Mouse (Mus musculus) cerebellum, adult 11 months (tissue): ENCODE measurements around the gene Srgn.
"Not testable (repeated sequence)": the region's sequence is repeated elsewhere in the genome, so short reads cannot be mapped to it uniquely, and the experiment has no call there.

ENCODE experiments used
- DNase-seq: peaks from one replicate; pipeline ENCODE4 v3.0.0; 2022

Gene Srgn

DNA sequence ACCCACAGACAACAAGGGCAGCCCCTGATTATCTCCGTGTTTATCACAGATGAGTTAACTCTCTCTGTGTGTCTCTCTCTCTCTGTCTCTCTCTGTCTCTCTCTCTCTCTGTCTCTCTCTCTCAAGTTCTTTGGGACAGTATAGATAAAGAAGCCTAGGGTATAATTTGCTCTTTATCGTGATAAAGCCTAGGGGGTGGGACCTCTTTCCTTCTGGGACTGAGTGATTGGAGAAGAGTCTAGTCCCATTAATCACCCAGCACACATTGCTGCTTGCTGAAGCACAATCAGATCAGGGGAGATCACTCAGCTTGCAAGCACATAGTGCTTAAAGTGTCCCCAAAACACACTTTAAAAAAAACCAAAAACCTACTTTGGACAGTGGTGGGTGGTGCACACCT, 6.3 kb downstream of the Srgn start:
- no peak for DNase-seq

DNA sequence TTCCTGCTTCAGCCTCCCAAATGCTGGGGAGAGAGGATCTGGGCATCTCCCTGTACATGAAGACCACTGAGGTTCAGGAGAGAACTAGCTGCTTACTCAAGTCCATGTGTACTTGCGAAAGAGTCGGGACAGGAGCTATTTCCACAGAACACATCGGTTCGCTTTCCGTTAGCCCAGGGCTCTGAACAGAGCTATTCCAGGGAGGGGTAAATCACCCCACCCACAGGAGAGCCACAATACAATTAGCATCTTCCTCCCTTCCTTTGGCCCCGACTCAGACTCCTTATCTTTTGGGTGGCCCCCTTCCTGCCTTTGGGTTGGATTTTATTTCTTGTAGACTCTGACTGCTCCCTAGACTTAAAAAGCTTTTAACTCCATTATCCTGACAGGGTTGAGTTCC, 9.7 kb downstream of the Srgn start:
- DNase-seq, result no peak

DNA sequence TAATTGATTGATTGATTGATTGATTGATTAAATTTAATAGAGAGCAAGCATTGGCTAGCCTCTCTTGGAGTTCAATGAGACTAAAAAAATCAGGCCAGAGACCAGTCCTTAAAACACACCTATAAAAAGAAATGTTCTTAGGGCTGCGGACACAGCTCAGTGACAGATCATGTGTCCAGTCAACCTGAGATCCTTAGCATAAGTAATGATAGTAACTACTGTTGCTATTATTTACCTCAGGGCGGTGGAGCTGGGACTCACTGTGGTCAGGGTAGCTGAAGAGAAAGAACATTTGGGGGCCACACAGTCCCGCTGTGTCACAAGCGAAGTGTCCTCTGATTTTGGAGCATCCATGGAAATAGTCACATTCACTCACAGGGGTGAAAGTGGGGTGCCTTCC, 14.4 kb downstream of the Srgn start:
- DNase-seq, result no peak

DNA sequence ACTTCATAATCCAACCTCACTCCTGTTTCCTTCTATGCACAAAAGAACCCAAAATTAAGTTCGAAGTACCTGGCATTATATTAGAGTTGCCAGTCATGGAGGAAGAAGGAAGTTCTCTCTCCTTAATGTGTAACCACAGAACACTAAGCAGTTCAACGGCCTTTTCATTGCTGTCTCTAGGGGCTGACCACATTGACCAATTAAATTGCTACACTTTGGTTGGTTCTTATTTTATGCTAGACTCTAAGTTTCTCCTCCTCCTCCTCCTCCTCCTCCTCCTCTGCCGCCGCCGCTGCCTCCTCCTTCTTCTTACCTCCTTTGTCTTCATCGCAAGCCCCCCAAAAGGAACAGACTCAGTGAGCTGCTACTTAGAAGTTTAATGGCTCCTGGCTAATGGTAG, 15.7 kb downstream of the Srgn start:
- no peak for DNase-seq

DNA sequence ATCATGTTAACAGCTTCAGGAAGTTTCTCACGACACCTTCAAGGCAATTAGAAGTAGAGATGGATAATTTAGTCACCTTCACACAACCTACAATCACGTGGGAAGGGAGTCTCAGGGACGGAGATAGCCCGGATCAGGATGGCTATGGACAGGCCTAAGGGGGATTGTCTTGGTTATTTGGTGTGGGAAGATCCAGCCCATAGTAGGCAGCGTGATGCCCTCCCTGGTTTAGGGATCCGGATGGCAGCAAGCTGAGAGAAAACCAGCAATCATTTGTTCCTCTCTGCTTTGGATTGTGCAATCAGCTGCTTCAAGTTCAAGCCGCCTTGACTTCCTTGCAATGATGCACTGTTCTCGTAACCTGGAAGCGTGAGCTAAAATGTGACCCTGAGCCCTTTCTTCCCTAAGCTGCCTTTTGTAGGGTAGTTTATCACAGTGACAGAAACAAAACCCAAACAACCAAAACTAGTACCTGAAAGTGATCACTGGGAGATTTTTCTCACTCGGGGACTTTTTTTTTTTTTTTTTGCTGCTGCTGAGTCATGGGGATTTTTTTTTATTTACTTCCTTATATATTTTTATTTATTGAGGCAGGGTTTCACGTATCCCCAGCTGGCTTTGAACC, 18.1 kb downstream of the Srgn start:
- no peak for DNase-seq

DNA sequence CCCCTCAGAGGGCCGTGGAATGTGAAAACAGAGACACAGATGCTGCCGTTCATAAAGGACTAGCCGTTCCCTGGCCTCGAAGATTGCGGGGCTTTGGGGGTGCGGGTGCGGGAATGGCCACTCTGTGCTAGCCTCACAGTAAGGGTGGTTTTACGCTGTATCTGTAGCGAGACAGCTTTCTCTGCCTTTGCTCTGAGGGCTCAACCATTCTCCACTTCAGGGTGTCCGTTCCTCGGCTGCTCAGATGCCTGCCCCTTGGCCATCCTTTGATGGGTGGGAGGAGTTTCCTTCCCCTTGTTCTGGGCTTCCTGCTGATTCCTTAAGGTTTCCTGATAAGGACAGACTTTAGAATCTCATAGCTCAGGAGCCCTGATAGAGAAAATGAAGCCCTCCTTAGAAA, 18.8 kb downstream of the Srgn start:
- DNase-seq, result no peak

DNA sequence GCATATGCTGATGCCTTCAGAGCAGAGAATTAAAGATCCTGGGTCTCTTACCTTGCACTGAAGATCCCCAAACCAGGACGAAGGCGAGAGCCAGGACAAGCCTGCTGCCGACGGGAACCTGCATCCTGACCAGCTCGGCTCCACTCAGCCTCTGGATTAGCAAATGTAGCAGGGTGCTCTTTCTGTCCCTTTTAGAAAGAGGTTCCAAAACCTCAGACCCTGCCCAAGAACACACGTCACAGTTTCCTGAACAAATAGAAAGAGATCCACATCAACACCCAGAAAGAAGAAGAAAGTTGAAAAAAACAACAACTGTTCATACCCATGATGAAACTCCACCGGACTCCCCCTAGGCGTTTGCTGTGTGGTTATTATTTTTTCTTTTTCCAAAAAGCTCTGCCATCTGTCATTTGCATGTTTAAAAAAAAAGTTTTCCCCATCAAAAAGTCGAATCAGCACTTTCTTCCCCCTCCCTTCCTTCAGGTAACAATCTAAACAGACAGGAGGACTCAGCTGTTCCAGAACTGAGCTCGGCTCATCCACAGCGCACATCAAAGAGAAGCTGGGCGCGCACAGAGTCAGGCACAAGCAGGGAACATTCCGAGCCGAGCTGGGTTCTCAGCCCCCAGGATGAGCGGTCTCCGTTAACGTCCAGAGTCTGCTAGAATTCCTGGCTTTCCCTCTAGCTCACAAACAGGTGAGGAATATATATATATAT, 19.5 kb downstream of the Srgn start:
- no peak for DNase-seq

DNA sequence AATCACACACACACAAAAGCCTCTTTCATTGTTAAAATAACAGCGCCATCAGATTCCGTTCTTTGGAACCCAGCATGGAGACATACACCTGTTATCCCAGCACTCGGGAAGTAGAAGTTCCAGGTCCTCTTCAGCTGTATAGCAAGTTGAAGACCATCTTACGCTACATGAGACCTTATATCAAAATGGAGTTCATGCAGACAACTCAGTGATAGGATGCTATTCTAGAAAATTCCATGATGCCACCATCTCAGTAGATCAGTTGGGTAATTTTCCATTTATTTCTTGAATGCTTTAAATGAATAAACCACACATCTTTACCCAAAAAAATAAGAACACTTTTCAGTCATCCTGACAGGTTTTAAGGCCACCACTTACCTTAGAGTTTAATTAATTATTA, 20.2 kb downstream of the Srgn start:
- no peak for DNase-seq

DNA sequence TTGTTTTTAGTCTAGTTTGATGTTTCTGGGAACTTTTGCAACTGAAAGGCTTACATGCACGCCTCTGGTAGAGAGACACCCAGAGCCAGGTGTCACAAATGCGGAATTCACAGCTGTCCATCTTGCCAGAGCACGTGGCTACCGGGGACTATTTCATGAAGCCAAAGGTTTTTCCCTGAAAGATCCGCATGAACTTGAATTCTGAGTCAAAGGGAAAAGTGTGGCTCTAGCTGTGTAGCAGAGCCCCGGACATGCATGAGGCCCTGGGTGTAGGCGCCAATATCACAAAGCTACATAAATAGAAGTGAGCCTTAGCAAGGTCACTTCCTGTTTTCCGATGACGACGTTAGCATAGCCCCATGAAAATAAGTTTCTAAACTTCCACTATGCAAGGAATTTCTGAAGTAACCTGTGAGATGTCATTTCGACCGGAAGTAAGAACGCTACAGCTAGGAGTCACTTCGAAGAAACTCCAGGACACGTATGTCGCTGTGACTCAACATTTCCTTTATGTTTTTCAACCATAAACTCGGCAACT, 21.2 kb downstream of the Srgn start:
- no peak for DNase-seq

DNA sequence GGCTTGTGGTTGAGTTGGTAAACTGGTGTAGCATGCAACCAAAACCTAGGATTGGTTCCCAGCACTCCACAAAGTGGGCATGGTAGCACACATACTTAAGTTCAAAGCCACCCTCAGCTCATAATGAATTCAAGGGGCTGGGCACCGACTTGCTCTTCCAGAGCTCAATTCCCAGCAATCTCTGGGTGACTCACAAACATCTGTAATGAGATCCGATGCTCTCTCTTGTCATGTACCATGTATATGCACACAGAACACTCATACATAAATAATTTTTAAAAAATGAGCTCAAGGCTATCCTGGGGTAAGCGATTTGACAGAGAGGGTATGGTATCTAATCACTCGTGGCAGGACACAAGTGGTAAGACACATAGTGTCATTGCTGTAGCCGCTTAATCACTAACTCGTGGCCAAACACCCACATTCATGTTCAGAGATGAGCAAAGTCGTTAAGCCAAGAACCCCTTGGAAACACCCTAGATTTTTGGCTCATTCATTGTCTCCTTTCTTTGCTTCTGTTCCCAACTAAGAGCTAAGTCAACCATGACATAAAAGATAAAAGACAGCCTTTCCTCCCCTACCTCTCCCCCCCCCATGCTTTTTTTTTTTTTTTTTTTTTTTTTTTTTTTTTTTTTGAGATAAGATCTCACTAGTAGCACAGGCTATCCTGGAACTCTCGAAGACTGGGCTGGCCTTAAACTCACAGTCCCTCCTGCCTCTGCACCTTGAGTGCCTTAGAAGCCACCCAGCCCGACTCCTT, 21.8 kb downstream of the Srgn start:
- DNase-seq, result no peak

DNA sequence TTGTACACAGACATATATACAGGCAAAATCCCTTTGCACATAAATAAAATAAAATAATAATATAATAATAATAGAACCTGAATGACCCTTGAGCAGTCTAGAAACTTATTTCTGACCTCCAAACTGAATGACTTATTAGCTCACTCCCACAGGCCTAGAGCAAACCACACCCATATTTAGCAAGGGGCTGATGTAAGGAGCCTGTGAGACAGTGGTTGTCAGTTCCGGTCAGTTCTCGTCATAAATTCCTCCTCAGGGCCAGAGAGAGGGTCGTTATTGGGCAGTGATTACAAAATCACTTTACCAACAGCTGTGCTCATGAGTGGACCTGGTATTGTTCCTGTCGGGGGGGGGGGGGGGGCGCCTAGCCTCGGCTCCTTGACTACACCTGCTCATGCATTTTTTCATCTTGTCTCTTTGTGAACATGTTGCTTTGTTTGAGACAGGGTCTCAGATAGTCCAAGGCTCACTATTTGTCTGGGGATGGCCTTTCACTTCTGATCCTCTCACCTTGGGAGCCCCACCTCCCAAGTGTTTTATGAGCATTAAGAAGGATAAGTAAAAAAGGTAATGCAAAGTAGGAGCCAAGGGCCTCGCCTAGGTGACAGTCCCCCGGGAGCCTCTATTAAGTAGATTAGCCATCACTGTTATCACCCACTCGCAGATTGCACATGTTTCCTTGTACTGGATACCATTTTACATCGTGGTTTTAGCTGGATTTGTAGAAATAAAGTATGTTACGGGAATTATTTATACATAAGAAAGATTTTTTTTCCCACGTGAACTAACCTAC, 23.2 kb downstream of the Srgn start:
- DNase-seq, result no peak

DNA sequence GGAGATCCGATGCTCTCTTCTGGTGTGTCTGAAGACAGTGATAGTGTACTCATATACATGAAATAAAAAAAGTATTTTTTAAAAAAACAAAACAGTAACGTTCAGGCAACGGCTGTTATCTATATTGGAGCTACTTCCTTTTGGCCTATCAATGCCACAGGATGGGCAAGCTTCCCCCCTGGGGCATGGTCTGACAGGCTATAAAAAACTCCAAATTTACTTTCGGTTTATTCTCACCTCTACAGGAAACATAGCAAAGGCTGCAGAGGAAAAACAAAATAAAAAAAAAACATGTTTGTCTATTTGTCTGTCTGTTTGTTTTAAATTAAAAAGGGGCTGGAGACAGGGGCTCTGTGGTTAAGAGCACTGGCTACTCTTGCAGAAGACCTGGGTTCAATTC, 23.9 kb downstream of the Srgn start:
- DNase-seq, result no peak

DNA sequence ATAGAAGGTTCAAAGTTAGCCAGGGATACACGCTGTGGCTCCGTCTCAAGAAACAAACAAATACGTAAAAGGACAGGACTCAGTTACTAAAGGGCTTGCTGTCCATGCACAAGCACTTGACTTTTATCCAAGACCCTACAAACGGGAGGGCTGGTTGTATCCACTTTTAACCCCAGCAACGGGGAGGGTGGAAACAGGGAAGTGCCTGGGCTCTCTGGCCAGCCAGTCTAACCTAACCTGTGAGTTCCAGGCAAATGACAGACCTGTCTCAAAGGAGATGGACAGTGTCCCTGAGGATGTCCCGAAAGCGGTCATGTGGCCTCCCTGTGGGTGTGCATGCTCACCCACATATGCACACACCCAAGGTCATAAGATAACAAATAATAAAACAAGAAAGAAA, 25.3 kb downstream of the Srgn start:
- no peak for DNase-seq

DNA sequence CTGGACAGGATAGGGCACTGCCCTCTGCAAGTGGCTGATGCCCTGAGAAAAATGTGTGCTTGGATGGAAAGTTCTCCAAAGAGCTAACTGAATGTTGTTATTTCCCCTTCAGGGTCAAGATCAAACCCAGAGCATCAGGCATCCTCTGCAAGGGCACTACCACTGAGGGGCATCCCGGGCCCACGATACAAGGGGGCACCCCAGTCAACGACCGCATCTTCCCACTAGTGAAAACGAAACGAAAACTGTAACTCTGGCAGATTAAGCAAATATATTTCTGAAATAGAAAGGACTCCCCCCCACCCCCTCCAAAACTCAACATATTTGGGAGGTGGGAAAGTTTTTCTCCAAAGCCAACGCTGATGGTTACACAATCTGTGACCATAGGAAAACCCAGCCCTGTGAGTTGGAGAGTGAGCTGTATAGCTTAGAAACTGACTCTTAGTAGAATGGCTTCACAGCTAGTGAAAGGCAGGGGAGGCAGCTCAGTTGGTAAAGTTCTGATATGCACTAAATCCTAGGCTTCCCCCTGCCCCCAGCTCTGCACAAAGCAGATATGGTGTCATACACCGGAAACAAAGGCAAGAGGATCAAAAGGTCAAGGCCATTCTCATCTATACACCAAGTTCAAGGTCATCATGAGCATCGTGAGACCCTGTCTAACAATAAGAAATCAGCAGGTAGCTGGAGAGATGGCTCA, 26.2 kb downstream of the Srgn start:
- DNase-seq, result no peak

DNA sequence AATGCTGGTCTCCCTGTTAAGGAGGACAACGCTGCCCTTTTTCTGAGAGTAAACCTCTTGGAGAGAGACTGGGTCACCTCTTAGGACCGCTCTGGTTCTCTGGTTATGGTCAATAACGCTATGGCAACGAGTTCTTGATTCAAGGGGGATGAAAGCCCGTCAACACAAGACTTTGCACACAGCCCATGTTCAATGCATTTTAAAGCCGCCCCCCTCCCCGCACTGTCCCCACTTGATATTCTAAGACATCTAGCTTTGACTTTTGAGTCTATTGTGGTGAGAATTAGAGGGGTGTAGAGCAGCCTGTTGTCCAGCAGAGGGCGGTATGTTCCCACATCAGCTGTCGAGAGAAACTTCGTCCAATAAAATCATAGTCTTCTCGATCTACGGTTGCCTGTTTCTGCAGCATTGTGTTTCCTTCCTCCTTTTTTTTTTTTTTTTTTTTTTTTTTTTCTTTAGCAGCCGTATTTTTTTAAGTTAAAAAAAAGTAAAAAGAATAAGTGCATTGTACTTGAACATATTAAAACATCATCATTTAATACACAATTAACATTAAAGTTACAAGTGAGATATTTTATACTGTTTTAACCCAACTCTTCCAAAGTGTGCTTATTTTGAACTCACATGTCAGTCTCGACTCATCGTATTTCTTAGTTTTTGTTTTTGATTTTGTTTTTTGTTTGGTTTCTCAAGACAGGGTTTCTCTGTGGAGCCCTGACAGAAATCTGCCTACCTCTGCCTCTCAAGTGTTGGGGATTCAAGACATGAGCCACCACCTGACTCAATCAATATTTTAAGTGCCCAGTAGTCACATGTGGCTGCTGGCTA, 26.9 kb downstream of the Srgn start:
- peak; percentile 33 for DNase-seq

DNA sequence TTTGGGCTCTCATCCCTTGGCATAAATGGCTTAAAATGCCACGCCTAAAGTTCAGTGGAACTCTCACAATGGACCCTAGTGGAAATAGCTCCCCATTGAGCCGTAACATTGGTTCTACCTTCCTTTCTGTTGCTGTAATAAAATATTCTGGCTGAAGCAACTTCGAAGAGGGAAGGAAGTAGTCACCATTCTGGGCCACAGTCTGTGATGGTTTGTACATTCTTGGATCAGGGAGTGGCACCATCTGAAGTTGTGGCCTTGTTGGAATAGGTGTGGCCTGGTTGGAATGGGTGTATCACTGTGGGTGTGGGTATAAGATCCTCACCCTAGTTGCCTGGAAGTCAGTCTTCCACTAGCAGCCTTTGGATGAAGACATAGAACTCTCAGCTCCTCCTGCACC, 35.6 kb downstream of the Srgn start:
- DNase-seq, result not testable (repeated sequence)

DNA sequence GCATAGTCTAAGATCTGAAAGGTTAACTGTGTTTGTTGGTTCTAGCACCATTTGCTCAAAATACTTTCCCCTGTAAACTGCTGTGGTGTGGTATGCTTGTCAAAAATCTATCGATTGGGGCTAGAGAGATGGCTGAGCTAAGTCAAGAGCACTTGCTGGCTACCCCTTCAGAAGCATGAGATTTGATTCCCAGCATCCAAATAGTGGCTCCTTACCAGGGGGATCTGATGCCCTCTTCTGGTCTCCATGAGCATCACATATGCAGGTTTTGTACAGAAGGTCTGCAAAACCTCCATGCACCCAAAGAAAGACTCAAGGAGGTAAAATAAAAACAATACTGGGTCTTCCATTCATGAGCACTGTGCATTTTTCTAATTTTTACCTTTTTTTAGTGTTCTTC, 39.0 kb downstream of the Srgn start:
- DNase-seq, result peak; percentile 45

DNA sequence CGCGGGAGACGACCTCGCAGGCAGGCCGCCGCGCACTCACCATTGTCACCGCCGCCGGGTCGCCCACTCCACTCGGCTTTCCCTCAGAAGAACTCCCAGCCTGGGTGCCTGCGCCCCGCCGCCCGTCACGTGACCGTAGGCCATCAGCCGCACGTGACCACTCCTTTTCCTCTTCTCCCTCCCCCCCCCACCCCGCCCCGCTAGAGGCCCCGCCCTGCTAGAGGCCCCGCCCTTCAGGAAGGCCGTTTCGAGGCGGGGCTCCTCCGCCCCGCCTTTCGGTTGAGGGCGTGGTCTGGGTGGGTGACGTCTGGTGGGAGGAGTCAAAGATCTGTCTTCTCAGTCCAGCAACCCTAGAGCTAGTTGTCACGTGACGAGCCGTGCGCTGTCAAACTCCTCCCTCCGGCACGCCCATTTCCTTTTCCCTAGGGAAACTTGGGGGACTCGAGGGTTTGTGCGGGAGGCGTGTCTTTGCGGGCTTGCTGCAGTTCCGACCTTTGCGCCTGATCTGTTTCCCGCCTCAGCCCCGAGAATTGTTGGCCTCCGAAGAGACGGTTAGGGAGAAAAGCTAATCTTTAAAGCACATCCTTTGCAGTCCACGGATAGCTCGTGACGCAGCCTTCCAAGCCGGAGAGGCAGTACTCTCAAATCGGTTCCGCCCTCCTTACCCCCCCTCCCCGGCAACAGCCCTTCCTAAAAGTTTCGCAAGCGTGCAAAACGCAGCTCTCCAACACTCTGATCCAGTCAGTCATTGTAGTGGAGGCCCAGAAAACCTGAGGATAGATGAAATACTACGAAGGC, 40.4 kb downstream of the Srgn start, which contains the start of gene Vps26a:
Gene Vps26a, minus strand, starts transcription at position 188 of the 798 bp plus-strand sequence.
- peak; percentile 98 for DNase-seq

DNA sequence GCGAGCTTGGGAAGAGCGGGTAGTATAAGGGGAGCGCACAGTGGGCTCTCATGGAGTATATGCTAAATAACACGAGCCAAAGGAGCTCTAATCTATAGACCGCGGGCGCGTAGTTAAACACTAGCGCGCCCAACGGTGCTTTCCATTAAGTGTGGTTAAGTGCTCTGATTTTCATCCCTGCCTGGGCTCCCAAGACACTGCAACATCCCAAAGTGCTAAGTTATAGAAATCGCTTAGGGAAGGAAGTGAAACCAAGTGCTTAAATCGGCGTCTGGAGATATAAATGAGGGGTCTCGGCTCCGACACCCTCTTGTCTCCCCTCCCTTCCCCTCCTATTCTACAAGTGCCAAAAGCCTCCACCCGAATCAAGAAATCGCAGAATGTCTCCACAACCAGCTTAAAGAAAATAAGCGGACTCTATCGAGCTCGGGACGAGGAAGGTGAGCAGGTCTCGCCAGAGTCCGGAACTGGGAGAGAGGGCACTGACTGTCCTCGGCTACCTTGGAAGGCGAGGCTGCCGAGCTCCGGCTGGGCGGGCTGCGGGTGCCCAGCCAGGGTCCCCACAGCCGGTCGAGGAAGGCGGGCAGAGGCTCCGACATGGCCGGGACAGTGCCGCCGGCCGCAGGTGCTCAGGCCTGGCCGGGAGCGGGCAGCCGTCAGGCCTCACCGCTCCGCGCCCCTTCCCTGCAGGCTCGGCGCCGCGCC, 41.2 kb downstream of the Srgn start:
- DNase-seq, result peak; percentile 10
